Mouse (Mus musculus) embryonic fibroblast, embryonic 13.5 days (primary cell): ENCODE data around the gene Cdh1.
A peak's percentile ranks its signal among the peaks of the same experiment; 100 is the strongest.

ENCODE experiments used
- CTCF ChIP-seq: IDR thresholded peaks from 2 replicates; pipeline ENCODE4 v1.5.1; 2011; ENCODE audit warnings: mild to moderate bottlenecking, control low read depth, low read length, moderate library complexity, borderline replicate concordance; ENCODE audit not compliant: insufficient read depth
- POLR2A ChIP-seq: IDR thresholded peaks from 2 replicates; pipeline ENCODE4 v1.6.1; 2011; ENCODE audit warnings: low read depth, mild to moderate bottlenecking, control low read depth, low read length, moderate library complexity

GRCm38 (mm10) chr8:106682971-106683668 lies 80.0 kb downstream of the Cdh1 start, which contains the start of gene Tango6:
- peak; percentile 95 for TF ChIP-seq POLR2A
- TF ChIP-seq CTCF: peak; percentile 62; the same call in 1 of the 2 replicates
